Mouse (Mus musculus): Measurements from ENCODE around the gene Nifk. TPM values are rescaled to one million over a fixed set of nuclear protein-coding genes. Genes with fewer than 3 reads are reported as not detected.

The Nifk gene
- 53.3 TPM for polyA plus RNA-seq (2021)

DNA sequence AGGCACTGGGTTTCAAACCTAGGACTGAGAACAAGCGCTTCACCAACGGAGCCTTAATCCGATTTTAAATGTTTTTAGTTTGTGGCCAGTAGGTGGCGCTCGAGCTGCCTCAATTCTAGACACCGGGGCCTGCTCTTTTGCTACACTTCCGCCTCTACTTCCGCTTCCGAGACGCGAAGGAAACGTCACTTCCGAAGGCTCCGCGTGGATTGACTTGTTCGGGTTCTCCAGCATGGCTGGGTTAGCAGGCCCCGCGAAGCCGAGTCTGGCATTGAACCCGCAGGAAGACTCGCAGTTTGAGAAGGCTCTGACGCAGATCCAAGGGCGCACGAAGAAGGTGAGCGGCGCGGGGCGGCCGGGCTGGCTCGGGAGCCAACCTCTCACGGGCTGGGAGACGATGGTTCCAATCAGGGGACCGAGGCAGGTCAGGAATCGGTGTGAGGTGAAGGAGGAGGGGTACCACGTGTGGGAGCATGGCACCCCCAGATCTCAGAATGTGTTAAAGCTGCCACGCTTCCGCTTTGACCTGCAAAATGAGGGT, at the start of gene Nifk:
TSS of gene Nifk (plus strand) at position 179 of the 541 bp plus-strand sequence.
- in situ Hi-C loops (cut with MboI; ENCODE audit: low pct_unique_long_range_greater_than_20kb): loop anchor here (5.0 kb wide), 1 partner anchor 146 kb away; no protein-coding TSS in a partner anchor
- CTCF ChIA-PET: interaction anchor here (0.9 kb wide), 1 partner anchor 10 kb away, joined by 3 read pairs; the partner anchor contains the start of gene Tsn
- peak; percentile 93 for TF ChIP-seq CTCF (IDR thresholded peaks at IDR 0.05)
- ATAC-seq: peak; percentile 88
- POLR2A ChIA-PET: no interaction called here
- peaks cover 10% of the 10 kb centered on the region for H3K27me3 ChIP-seq
- DNase-seq (ENCODE audit: low read depth, low spot score): peak; percentile 66

DNA sequence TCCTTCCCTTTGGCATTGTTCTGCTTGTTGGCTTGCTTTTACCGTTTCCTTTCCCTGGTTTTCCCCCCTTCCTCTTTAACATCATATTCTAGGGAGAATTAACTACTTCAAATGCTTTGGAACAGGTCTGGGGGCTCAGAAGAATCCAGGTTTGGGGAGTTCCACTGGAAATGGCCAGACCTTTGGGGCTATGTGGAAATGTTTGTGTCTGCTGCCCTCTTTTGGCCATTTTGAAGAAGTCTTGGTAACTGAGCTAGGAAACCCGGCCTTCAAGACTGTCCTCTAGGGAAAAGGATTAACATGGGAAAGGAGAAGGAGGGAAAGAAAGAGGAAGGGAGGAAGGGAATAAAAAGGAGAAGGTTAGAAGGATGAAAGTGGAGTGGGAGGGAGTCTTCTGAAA, 46.5 kb upstream of the Nifk start:
- TF ChIP-seq CTCF (IDR thresholded peaks at IDR 0.05): peak; percentile 90
- ATAC-seq: peak; percentile 92
- no peak for DNase-seq (ENCODE audit: low read depth, low spot score)
- ChIA-PET CTCF (interaction anchor here (0.9 to 1.6 kb wide), 5 partner anchors 9 to 24 kb away, joined by 3 to 7 read pairs (median 5); no protein-coding TSS in a partner anchor), POLR2A (no interaction called here)
- in situ Hi-C loops (cut with MboI; ENCODE audit: low pct_unique_long_range_greater_than_20kb): no loop called here
- H3K27me3 ChIP-seq: no peaks in the 10 kb centered on the region

DNA sequence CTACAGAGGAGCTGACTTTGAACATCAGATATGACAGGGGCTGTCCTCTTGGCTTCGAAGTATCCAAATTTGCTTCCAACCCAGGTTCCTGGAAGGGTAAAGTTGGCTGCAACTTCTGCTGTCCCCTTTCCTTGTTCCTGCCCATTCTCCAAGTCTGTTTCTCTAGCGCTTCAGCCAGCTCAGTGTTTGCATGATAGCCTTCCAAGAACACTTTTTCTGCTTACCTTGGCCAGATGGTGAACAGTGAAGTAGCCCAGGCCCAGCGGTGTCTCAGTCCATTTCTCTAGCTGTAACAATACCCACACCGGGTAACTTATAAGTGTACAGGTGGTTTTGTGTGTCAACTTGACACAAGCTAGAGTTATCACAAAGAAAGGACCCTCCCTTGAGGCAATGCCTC, 29.3 kb upstream of the Nifk start:
- in situ Hi-C loops (cut with MboI; ENCODE audit: low pct_unique_long_range_greater_than_20kb): no loop called here
- POLR2A ChIA-PET: no interaction called here

DNA sequence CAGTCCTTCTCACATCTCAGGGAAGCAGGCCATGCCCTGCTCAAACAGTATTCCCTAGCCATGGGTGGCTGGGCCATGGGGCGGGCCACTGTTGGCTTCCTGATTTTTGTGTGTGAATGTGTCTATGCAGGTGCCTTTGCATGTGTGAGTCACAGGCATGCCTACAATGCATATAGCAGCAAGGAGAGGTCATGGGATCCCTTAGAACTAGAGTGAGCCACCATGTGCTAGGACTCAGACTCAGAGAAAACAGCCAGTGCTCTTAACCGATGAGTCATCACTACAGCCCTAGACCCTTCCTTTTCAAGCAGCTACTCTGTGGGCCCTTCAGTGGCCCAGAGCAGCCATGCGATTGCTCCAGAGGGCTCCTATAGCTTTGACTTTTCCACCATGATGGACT, 27.4 kb upstream of the Nifk start:
- no peak for TF ChIP-seq CTCF (IDR thresholded peaks at IDR 0.05)
- no peaks in the 10 kb centered on the region for H3K27me3 ChIP-seq
- CTCF ChIA-PET: no interaction called here
- POLR2A ChIA-PET: no interaction called here
- DNase-seq (ENCODE audit: low read depth, low spot score) (no peak), ATAC-seq (no peak)
- in situ Hi-C loops (cut with MboI; ENCODE audit: low pct_unique_long_range_greater_than_20kb): no loop called here

More for the DNA sequence above, 29.3 kb upstream of the Nifk start:
- no peaks in the 10 kb centered on the region for H3K27me3 ChIP-seq
- CTCF ChIA-PET: interaction anchor here (0.9 to 1.0 kb wide), 2 partner anchors 11 to 17 kb away, joined by 3 read pairs; no protein-coding TSS in a partner anchor
- ATAC-seq (no peak), DNase-seq (ENCODE audit: low read depth, low spot score) (no peak)
- TF ChIP-seq CTCF (IDR thresholded peaks at IDR 0.05): no peak

DNA sequence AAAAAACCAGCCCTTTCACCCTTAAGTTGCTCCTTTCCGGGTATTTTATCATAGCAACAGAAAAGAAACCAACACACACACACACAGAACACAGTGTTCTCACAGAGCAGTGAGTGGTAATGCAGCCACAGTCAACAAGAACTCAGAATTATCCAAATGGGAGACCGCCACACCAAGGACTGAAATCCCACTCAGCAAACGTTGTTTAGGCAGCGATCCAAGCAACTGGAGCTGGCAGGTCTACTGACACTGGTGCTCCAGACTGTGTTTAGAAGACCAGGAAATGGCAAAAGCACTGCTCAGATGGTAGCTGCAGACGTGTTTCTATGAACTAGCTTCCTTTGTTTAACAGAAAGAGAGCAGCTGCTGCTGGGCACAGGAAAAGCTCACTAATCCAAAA, 26.8 kb upstream of the Nifk start:
- POLR2A ChIA-PET: no interaction called here
- CTCF ChIA-PET: no interaction called here
- in situ Hi-C loops (cut with MboI; ENCODE audit: low pct_unique_long_range_greater_than_20kb): no loop called here
- ATAC-seq (no peak), DNase-seq (ENCODE audit: low read depth, low spot score) (no peak)
- no peaks in the 10 kb centered on the region for H3K27me3 ChIP-seq
- TF ChIP-seq CTCF (IDR thresholded peaks at IDR 0.05): no peak

DNA sequence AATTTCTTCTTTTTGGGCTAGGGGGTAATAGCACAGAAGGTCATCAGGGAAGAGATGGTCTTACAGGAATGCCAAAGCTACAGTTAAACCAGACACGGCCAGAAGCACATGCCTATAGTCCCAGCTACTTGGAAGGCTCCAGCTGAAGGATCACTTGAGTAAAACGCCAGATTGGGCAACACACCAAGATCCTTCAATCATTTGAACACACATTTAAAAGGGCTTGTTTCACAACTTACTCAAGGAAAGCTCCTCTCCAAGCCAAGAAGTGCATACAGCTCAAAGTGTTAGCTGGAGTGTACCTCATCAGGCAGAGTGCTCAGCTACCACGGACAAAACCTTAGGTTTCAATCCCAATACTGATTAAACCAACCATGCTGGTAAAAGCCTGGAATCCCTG, 25.0 kb upstream of the Nifk start:
- DNase-seq (ENCODE audit: low read depth, low spot score) (no peak), ATAC-seq (no peak)
- in situ Hi-C loops (cut with MboI; ENCODE audit: low pct_unique_long_range_greater_than_20kb): no loop called here
- TF ChIP-seq CTCF (IDR thresholded peaks at IDR 0.05): no peak
- ChIA-PET POLR2A (no interaction called here), CTCF (interaction anchor here (1.5 kb wide), 1 partner anchor 10 kb away, joined by 5 read pairs; no protein-coding TSS in a partner anchor)
- no peaks in the 10 kb centered on the region for H3K27me3 ChIP-seq

DNA sequence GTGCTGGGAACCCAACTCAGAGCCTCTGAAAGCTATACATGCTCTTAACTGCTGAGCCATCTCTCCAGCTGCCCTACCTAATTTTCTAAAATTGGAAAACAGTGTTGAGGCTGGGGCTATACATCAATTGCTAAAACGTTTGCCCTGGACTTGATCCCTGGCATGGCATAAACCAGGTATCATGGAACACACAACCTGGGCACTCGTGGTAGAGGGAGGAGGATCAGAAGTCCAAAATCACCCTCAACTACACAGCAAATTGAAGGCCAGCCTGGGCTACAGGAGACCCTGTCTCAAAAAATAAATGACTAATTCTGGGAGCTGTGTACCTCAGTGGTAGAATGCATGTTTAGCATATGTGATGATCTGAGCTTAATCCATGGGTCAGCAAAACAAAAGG, 23.9 kb upstream of the Nifk start:
- no peak for DNase-seq (ENCODE audit: low read depth, low spot score)
- ATAC-seq: no peak
- no peaks in the 10 kb centered on the region for H3K27me3 ChIP-seq
- no peak for TF ChIP-seq CTCF (IDR thresholded peaks at IDR 0.05)
- ChIA-PET CTCF (no interaction called here), POLR2A (no interaction called here)
- in situ Hi-C loops (cut with MboI; ENCODE audit: low pct_unique_long_range_greater_than_20kb): no loop called here

DNA sequence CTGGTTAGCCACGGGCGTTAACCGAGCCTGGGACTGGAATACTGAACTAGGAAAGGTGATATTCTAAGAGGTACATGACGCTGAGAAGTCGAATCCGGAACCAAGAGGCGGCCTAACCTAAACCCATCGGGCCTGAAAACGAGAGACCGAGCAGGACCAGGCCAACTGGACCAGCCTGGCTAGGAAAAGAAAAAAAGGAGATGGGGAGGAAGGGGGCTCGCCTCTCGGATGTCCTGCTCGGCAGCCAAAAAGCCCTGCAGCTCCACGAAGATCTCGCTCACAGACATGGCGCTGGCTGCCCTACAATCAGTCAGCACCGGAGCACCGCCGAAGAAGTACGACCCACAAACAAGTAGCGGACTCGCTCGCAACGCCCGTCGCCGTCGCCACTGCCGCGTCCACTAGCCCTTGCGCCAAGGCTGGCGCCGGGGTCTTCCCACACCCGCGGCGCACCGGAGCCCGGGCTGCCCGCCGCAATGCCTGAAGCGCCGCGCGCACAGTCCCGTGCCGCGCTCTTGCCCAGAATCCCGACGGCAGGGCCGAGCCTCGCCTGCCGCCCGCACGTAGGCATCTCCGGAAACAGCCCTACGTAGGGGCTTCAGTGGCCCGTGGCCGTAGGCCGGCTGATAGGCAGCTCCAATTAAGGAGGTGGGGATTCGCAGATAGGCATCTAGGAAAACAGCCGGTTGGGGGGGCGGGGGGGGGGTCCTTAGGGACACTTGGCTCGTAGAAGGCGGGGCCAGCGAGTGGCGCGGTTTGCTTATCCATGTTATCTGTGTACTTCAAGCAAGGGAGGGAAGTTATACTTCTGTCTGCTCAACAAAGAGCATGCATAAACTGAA, 10.6 kb upstream of the Nifk start:
- POLR2A ChIA-PET: no interaction called here
- no peak for TF ChIP-seq CTCF (IDR thresholded peaks at IDR 0.05)
- in situ Hi-C loops (cut with MboI; ENCODE audit: low pct_unique_long_range_greater_than_20kb): no loop called here

DNA sequence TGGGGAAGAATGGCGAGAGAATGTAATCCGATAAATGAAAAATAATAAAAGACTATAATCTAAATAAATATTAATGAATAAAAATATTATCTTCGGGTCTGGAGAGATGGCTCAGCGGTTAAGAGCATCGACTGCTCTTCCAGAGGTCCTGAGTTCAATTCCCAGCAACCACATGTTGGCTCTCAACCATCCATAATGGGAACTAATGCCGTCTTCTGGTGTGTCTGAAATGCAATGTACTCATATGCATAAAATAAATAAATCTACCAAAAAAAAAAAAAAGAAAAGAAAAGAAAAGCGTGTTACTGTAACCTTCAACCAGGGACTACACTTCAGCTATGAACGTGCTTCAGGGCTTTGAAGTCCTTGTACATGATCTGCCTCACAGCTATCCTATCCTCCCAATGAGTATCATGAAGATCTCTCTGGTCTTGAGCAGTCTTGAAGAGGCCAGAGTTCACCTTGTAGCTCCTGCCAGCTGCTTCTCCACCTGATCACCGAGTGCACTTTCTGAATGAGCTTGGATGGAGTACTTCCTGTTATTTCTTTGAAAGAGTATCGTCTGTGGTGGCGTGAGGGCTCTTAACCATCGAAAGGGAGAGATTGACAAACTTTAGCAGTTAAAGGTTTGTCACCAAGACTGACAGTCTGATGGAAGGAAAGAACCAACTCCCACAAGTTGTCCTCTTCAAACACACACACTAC, 9.9 kb upstream of the Nifk start, which contains the start of gene Tsn:
TSS of gene Tsn (minus strand) at position 118 of the 705 bp plus-strand sequence.
- TF ChIP-seq CTCF (IDR thresholded peaks at IDR 0.05): no peak
- POLR2A ChIA-PET: no interaction called here

More for the DNA sequence above, 10.6 kb upstream of the Nifk start:
- peaks cover 7% of the 10 kb centered on the region for H3K27me3 ChIP-seq
- ATAC-seq (peak; percentile 96), DNase-seq (ENCODE audit: low read depth, low spot score) (peak; percentile 43)
- CTCF ChIA-PET: interaction anchor here (0.9 to 1.6 kb wide), 2 partner anchors 10 to 11 kb away, joined by 3 to 4 read pairs; partner anchors contain the start of gene Nifk

DNA sequence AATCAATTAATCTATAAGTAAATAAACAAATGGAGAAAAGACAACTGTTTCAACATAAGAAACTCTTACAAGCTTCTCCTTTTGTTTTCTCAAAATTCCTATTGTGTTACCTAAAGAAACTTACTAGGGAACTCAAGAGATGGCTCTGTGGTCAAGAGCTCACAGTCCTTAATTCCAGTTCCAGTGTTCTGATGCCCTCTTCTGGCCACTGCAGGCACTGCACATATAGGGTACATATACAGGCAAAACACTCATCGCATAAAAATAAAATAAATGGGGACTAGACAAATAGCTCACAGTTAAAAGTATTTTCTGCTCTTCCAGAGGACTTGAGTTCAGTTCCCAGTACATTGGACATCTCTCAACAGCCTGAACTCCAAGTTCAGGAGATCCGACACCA, 943 bp upstream of the Nifk start:
- no peak for ATAC-seq
- ChIA-PET POLR2A (no interaction called here), CTCF (interaction anchor here (0.9 to 1.6 kb wide), 3 partner anchors 9 to 138 kb away, joined by 4 read pairs; partner anchors contain the start of gene Tsn)
- in situ Hi-C loops (cut with MboI; ENCODE audit: low pct_unique_long_range_greater_than_20kb): loop anchor here (5.0 kb wide), 1 partner anchor 147 kb away; no protein-coding TSS in a partner anchor
- DNase-seq (ENCODE audit: low read depth, low spot score): no peak
- TF ChIP-seq CTCF (IDR thresholded peaks at IDR 0.05): peak; percentile 80
- H3K27me3 ChIP-seq: peaks cover 12% of the 10 kb centered on the region

More for the DNA sequence above, 9.9 kb upstream of the Nifk start, which contains the start of gene Tsn:
- ATAC-seq: no peak
- in situ Hi-C loops (cut with MboI; ENCODE audit: low pct_unique_long_range_greater_than_20kb): no loop called here
- CTCF ChIA-PET: interaction anchor here (0.9 to 1.6 kb wide), 2 partner anchors 9 to 10 kb away, joined by 3 to 4 read pairs; partner anchors contain the start of gene Nifk
- DNase-seq (ENCODE audit: low read depth, low spot score): no peak
- H3K27me3 ChIP-seq: peaks cover 9% of the 10 kb centered on the region
